ENCODE assay signal across 8 mouse cellular contexts in the genomic region with DNA sequence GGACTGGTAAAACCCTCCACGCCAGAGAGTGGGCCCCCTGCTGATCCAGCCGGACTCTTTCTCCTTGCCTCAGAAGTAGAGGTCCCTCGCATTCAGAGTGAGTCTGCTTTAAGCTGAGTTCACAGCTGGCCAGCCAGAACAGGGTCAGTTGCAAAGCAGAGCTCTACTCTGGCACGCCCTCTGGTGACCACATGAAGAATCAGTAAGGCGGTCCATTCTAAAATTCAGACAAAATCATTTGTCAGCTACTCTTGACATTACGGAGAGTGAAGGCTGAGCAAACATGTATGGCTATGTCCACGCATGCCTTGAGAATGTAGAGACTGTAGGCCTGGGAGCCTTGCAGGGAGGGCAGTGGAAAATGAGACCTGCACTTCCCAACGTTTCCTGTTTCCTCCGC. TPM values are rescaled to one million over a fixed set of nuclear protein-coding genes. Genes with fewer than 3 reads are reported as not detected.
A peak's percentile ranks its signal among the peaks of the same experiment; 100 is the strongest.
DNase-seq lines count a peak whose midpoint lies in the region; ATAC-seq and TF ChIP-seq lines count a peak whose summit lies in the region.

No protein-coding gene starts in this region.

- H3K9ac ChIP-seq in liver, embryonic 14.5 days (replicated peaks): no peak overlapping the region
- no peak overlapping the region for H3K9ac ChIP-seq in neural tube, embryonic 11.5 days (ENCODE audit: low read length)
- H3K9ac ChIP-seq in stomach, postnatal 0 days (ENCODE audit: low read length): peak overlapping the region; percentile 38; the same call in 1 of the 2 replicates

- ATAC-seq in liver, embryonic 14.5 days (ENCODE audit: insufficient read depth): peak; percentile 56; the same call in 1 of the 2 replicates
- ATAC-seq in neural tube, embryonic 11.5 days (ENCODE audit: insufficient read depth, low FRiP score, low TSS enrichment): no peak
- peak; percentile 81 for ATAC-seq in stomach, postnatal 0 days (ENCODE audit: low FRiP score, low TSS enrichment)

- H3K27ac ChIP-seq in liver, embryonic 14.5 days: no peak overlapping the region
- no peak overlapping the region for H3K27ac ChIP-seq in neural tube, embryonic 11.5 days (ENCODE audit: low read depth, low read length)
- H3K27ac ChIP-seq in stomach, postnatal 0 days (replicated peaks): no peak overlapping the region

- H3K4me2 ChIP-seq in liver, embryonic 14.5 days (ENCODE audit: low read depth): no peak overlapping the region
- no peak overlapping the region for H3K4me2 ChIP-seq in neural tube, embryonic 11.5 days (ENCODE audit: low read depth)
- no peak overlapping the region for H3K4me2 ChIP-seq in stomach, postnatal 0 days (replicated peaks; ENCODE audit: low read depth)

- 13% methylated on average over 9 of the region's 9 CpGs for whole genome bisulfite sequencing in liver, embryonic 14.5 days (ENCODE audit: insufficient replicate concordance)
- 14% methylated on average over 9 of the region's 9 CpGs for WGBS in neural tube, embryonic 11.5 days
- 9% methylated on average over 9 of the region's 9 CpGs for WGBS in stomach, postnatal 0 days

- H3K4me1 ChIP-seq in liver, embryonic 14.5 days (replicated peaks; ENCODE audit: control insufficient read depth in 2 of 2, insufficient read depth in 2 of 2, low read length in 1 of 2): peaks cover 0 to 2% of the 10 kb centered on the region in 2 experiments; a peak in 1 of 4 replicates
- H3K4me1 ChIP-seq in neural tube, embryonic 11.5 days (ENCODE audit: control insufficient read depth, insufficient read depth, low read length): no peaks in the 10 kb centered on the region
- H3K4me1 ChIP-seq in stomach, postnatal 0 days (replicated peaks; ENCODE audit: control insufficient read depth, insufficient read depth): no peaks in the 10 kb centered on the region

- TF ChIP-seq CTCF in liver, embryonic 14.5 days (IDR thresholded peaks at IDR 0.05; ENCODE audit: low read depth): peak; percentile 88
- TF ChIP-seq CTCF in stomach, postnatal 0 days (IDR thresholded peaks at IDR 0.05; ENCODE audit: low read depth): peak; percentile 90

- no peaks in the 10 kb centered on the region for H3K27me3 ChIP-seq in liver, embryonic 14.5 days (ENCODE audit: control insufficient read depth, insufficient read depth, low read length)
- H3K27me3 ChIP-seq in neural tube, embryonic 11.5 days (ENCODE audit: control insufficient read depth, insufficient read depth, low read length): no peaks in the 10 kb centered on the region
- no peaks in the 10 kb centered on the region for H3K27me3 ChIP-seq in stomach, postnatal 0 days (ENCODE audit: control insufficient read depth, insufficient read depth, low read length)

- H3K36me3 ChIP-seq in liver, embryonic 14.5 days (replicated peaks; ENCODE audit: control insufficient read depth, insufficient read depth, low read depth): no peaks in the 10 kb centered on the region
- no peaks in the 10 kb centered on the region for H3K36me3 ChIP-seq in neural tube, embryonic 11.5 days (ENCODE audit: control insufficient read depth, insufficient read depth, low read length)
- H3K36me3 ChIP-seq in stomach, postnatal 0 days (ENCODE audit: control insufficient read depth, insufficient read depth, low read length): no peaks in the 10 kb centered on the region

- DNase-seq in left cerebral cortex, adult 18-20 months (ENCODE audit: low spot score in 2 of 2): peak; percentile 75 to 80
- no peak for DNase-seq in left cerebral cortex, adult 11 months (ENCODE audit: low spot score)
- DNase-seq in cerebellum, postnatal 14 days: peak; percentile 76 to 87
- peak; percentile 52 to 77 for DNase-seq in heart, adult 18-20 months
- peak; percentile 51 to 74 for DNase-seq in kidney, adult 8-10 months
- peak; percentile 38 to 47 (median 42) for DNase-seq in liver, embryonic 14.5 days (ENCODE audit: low read depth in 3 of 3, low spot score in 3 of 3)
- DNase-seq in neural tube, embryonic 11.5 days (ENCODE audit: low spot score): peak; percentile 66
- peak; percentile 80 for DNase-seq in stomach, postnatal 0 days (ENCODE audit: low spot score)

- H3K9me3 ChIP-seq in liver, embryonic 14.5 days (ENCODE audit: control insufficient read depth, low read length): no peaks in the 10 kb centered on the region
- no peaks in the 10 kb centered on the region for H3K9me3 ChIP-seq in neural tube, embryonic 11.5 days (ENCODE audit: control insufficient read depth, low read length)
- H3K9me3 ChIP-seq in stomach, postnatal 0 days (ENCODE audit: control insufficient read depth, low read length): no peaks in the 10 kb centered on the region

- H3K4me3 ChIP-seq in liver, embryonic 14.5 days (ENCODE audit: insufficient read depth in 1 of 2, low read depth in 2 of 2, low read length in 2 of 2): no peak overlapping the region
- H3K4me3 ChIP-seq in neural tube, embryonic 11.5 days (ENCODE audit: low read depth, low read length): no peak overlapping the region
- H3K4me3 ChIP-seq in stomach, postnatal 0 days (ENCODE audit: low read depth, low read length): no peak overlapping the region

- no peak for TF ChIP-seq EP300 in liver, embryonic 14.5 days (IDR thresholded peaks at IDR 0.05; ENCODE audit: low read depth)
- no peak for TF ChIP-seq EP300 in stomach, postnatal 0 days (optimal IDR thresholded peaks at IDR 0.05)

RNA-seq across cellular contexts. Expression of gene Zc3h18, which starts 6.7 kb away (rescaled TPM):
- total RNA-seq in left cerebral cortex, adult 18-20 months (2021): 10 to 100 TPM; 41.2 to 42.4 TPM
- total RNA-seq in heart, adult 18-20 months (2021): 10 to 100 TPM; 20.9 to 24.5 TPM
- 15.2 and 20.4 TPM in 2 replicates for polyA plus RNA-seq in liver, embryonic 14.5 days (2012; rRNA removed)
- polyA plus RNA-seq in liver, embryonic 14.5 days (2014; fragmentation: Nextera tagmentation; extraction: Ambion mirVana): 12.8 and 16.7 TPM in 2 replicates
- 40.5 and 41.5 TPM in 2 replicates for polyA plus RNA-seq in neural tube, embryonic 11.5 days (2014; fragmentation: Nextera tagmentation; extraction: Ambion mirVana)
- 19.4 and 19.8 TPM in 2 replicates for polyA plus RNA-seq in stomach, postnatal 0 days (2015; fragmentation: Nextera tagmentation; extraction: Ambion mirVana)

RNA-seq across cellular contexts. Expression of gene Trhr2, which starts 9.1 kb away (rescaled TPM):
- total RNA-seq in left cerebral cortex, adult 18-20 months (2021): 1 to 10 TPM; 8.0 to 8.5 TPM
- not detected for total RNA-seq in heart, adult 18-20 months (2021)
- not detected in 2 replicates for polyA plus RNA-seq in liver, embryonic 14.5 days (2012; rRNA removed)
- not detected in 2 replicates for polyA plus RNA-seq in liver, embryonic 14.5 days (2014; fragmentation: Nextera tagmentation; extraction: Ambion mirVana)
- polyA plus RNA-seq in neural tube, embryonic 11.5 days (2014; fragmentation: Nextera tagmentation; extraction: Ambion mirVana): not detected in 2 replicates
- polyA plus RNA-seq in stomach, postnatal 0 days (2015; fragmentation: Nextera tagmentation; extraction: Ambion mirVana): not detected in 2 replicates

RNA-seq across cellular contexts. Expression of gene Il17c, which starts 52.2 kb away (rescaled TPM):
- not detected for total RNA-seq in left cerebral cortex, adult 18-20 months (2021)
- not detected for total RNA-seq in heart, adult 18-20 months (2021)
- polyA plus RNA-seq in liver, embryonic 14.5 days (2012; rRNA removed): not detected in 2 replicates
- not detected in 2 replicates for polyA plus RNA-seq in liver, embryonic 14.5 days (2014; fragmentation: Nextera tagmentation; extraction: Ambion mirVana)
- polyA plus RNA-seq in neural tube, embryonic 11.5 days (2014; fragmentation: Nextera tagmentation; extraction: Ambion mirVana): 0.57 TPM in 1 of 2 replicates, not detected in the other
- polyA plus RNA-seq in stomach, postnatal 0 days (2015; fragmentation: Nextera tagmentation; extraction: Ambion mirVana): 0.15 and 0.32 TPM in 2 replicates
